In the genomic region with DNA sequence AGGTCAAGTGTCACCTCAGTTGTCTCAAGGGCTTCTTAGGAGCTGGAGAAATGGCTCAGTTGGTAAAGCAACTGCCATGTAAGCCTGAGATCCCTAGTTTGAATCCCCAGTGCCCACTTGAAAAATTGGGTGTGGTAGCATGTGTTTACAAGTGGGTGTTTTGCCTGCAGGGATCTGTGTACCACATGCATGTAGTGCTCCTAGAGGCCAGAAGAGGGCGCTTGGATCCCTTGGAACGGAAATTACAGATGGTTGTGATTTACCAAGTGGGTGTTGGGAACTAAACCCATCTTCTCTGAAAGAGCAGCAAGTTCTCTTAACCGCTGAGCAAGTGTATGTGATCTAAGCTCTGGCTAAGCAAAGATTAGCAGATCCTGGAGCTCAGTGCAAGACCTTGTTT, we compare ENCODE assay signal across 16 mouse cellular contexts.
DNase-seq lines count a peak whose midpoint lies in the region; ATAC-seq and TF ChIP-seq lines count a peak whose summit lies in the region.
"Had no signal": no experiment of that assay in that cellular context is flagged by ENCODE, and none has a peak within 500 bp of the region (broad histone marks: within the 10 kb centered on the region; RNA-seq: fewer than 3 reads in every experiment).

No protein-coding gene starts in this region.

- intact Hi-C loops in left cerebral cortex, postnatal 10 days (cut with DNase I) = loop anchor here (5.0 kb wide), 3 partner anchors 291 to 581 kb away; partner anchors contain the start of gene Gas1

- no peaks in the 10 kb centered on the region for H3K36me3 ChIP-seq in kidney, adult 2 months (ENCODE audit: control insufficient read depth, insufficient read depth, low read length)
- no peaks in the 10 kb centered on the region for H3K36me3 ChIP-seq in kidney, embryonic 14.5 days (ENCODE audit: control insufficient read depth, insufficient read depth, low read length)
- H3K36me3 ChIP-seq: forebrain, embryonic 12.5 days; hindbrain, embryonic 15.5 days had no signal

- H3K9ac ChIP-seq in kidney, embryonic 14.5 days (ENCODE audit: low read depth, low read length) = no peak overlapping the region
- H3K9ac ChIP-seq: forebrain, embryonic 12.5 days; hindbrain, embryonic 15.5 days had no signal

- H3K27me3 ChIP-seq in kidney, adult 2 months (replicated peaks; ENCODE audit: control insufficient read depth, insufficient read depth, low read length) = no peaks in the 10 kb centered on the region
- H3K27me3 ChIP-seq in kidney, embryonic 14.5 days (ENCODE audit: control insufficient read depth, insufficient read depth, low read length) = no peaks in the 10 kb centered on the region
- H3K27me3 ChIP-seq: forebrain, embryonic 12.5 days had no signal

- peaks cover 5% of the 10 kb centered on the region; the same call in 1 of the 2 replicates for H3K9me3 ChIP-seq in kidney, embryonic 14.5 days (ENCODE audit: control insufficient read depth, low read length)
- H3K9me3 ChIP-seq: hindbrain, embryonic 15.5 days had no signal

- TF ChIP-seq CTCF in kidney, adult 2 months (conservative IDR thresholded peaks at IDR 0.05; ENCODE audit: insufficient read depth, insufficient read length, low read depth, low read length) = peak; percentile 40
- no peak for TF ChIP-seq CTCF in embryonic fibroblast, embryonic 13.5 days (IDR thresholded peaks at IDR 0.05; ENCODE audit: borderline replicate concordance, insufficient read depth, low read length)

- no peak for DNase-seq in kidney, adult 2 months
- no peak for DNase-seq in kidney, adult 18-20 months
- DNase-seq in 416B (ENCODE audit: low read depth) (peak; percentile 16), ES-CJ7 (ENCODE audit: low read depth, low spot score) (peak; percentile 59)
- DNase-seq in left cerebral cortex, postnatal 10 days (ENCODE audit: extremely low spot score in 1 of 2, low spot score in 2 of 2) = no peak
- DNase-seq in urinary bladder, postnatal 4 days (ENCODE audit: low spot score in 2 of 2) = no peak
- DNase-seq: cerebellum, adult 8-10 months; embryo, embryonic 11 days; gastrocnemius, postnatal 25 days; kidney, postnatal 36 days; lung, postnatal 14 days; midbrain, embryonic 14.5 days had no signal

- peaks cover 3% of the 10 kb centered on the region; the same call in 1 of the 2 replicates for H3K4me1 ChIP-seq in kidney, adult 2 months (ENCODE audit: control insufficient read depth, insufficient read depth, low read length)
- peaks cover 12% of the 10 kb centered on the region for H3K4me1 ChIP-seq in embryonic fibroblast, embryonic 13.5 days (ENCODE audit: control insufficient read depth, insufficient read depth, low read length)
- H3K4me1 ChIP-seq in kidney, embryonic 14.5 days (ENCODE audit: control insufficient read depth, insufficient read depth, low read length) = 0 out of 2 replicates have a peak, but pooled peaks cover 3% of the 10 kb centered on the region

- no peak overlapping the region for H3K4me2 ChIP-seq in kidney, embryonic 14.5 days (replicated peaks; ENCODE audit: low read depth, low read length)
- H3K4me2 ChIP-seq: forebrain, embryonic 12.5 days; hindbrain, embryonic 15.5 days had no signal

- H3K27ac ChIP-seq in kidney, adult 2 months (ENCODE audit: insufficient read depth, low read depth, low read length) = no peak overlapping the region
- peak overlapping the region; percentile 51 for H3K27ac ChIP-seq in embryonic fibroblast, embryonic 13.5 days (ENCODE audit: insufficient read depth, low read length)
- H3K27ac ChIP-seq in kidney, embryonic 14.5 days (ENCODE audit: low read depth, low read length) = no peak overlapping the region
- H3K27ac ChIP-seq: forebrain, embryonic 12.5 days; hindbrain, embryonic 15.5 days had no signal

- no peak for ATAC-seq in kidney, embryonic 14.5 days (ENCODE audit: low FRiP score, low TSS enrichment)

- no peak for TF ChIP-seq POLR2A in kidney, adult 2 months (IDR thresholded peaks at IDR 0.05; ENCODE audit: low read depth, low read length)
- no peak for TF ChIP-seq POLR2A in embryonic fibroblast, embryonic 13.5 days (IDR thresholded peaks at IDR 0.05; ENCODE audit: low read depth, low read length)

- 70% methylated on average over 3 of the region's 3 CpGs for whole genome bisulfite sequencing in kidney, adult 2 months
- 70% methylated on average over 3 of the region's 3 CpGs for WGBS in kidney, embryonic 14.5 days

- H3K4me3 ChIP-seq in kidney, adult 2 months (ENCODE audit: insufficient read depth, low read depth, low read length) = no peak overlapping the region
- H3K4me3 ChIP-seq in embryonic fibroblast, embryonic 13.5 days (ENCODE audit: insufficient read depth, low read length) = no peak overlapping the region
- no peak overlapping the region for H3K4me3 ChIP-seq in kidney, embryonic 14.5 days (ENCODE audit: low read length)
- H3K4me3 ChIP-seq: forebrain, embryonic 12.5 days; hindbrain, embryonic 15.5 days had no signal

Comparison
In these comparisons a context has a peak if more than half of its experiments do, and no peak if none do; other contexts are left out.
1. DNase-seq: peak in 416B (single experiment) and ES-CJ7 (single experiment); none in kidney, adult 2 months (single experiment), kidney, adult 18-20 months (single experiment), left cerebral cortex, postnatal 10 days (0 of 2) and urinary bladder, postnatal 4 days (0 of 2).